Mouse (Mus musculus) liver (tissue): ENCODE data around the gene Vwa3b.
A peak's percentile ranks its signal among the peaks of the same experiment; 100 is the strongest.

Experiments
- DNase-seq: peaks from one replicate; pipeline ENCODE4 v3.0.0-alpha.2; 2020; ENCODE audit warnings: mixed read lengths

Vwa3b gene

GRCm38 (mm10) chr1:37124696-37125349 lies 98.4 kb downstream of the Vwa3b start:
- DNase-seq, result no peak

GRCm38 (mm10) chr1:37130012-37130570 lies 103.7 kb downstream of the Vwa3b start:
- no peak for DNase-seq

GRCm38 (mm10) chr1:37131146-37131545 lies 104.8 kb downstream of the Vwa3b start:
- DNase-seq, result no peak

- no peak for DNase-seq
Measured at GRCm38 (mm10) chr1:37132433-37132832, 106.0 kb downstream of the Vwa3b start.

GRCm38 (mm10) chr1:37145966-37146365 lies 119.6 kb downstream of the Vwa3b start:
- DNase-seq, result peak; percentile 8

- no peak for DNase-seq
Measured at GRCm38 (mm10) chr1:37149866-37150265, 123.5 kb downstream of the Vwa3b start.

GRCm38 (mm10) chr1:37151896-37152295 lies 125.5 kb downstream of the Vwa3b start:
- no peak for DNase-seq

- DNase-seq, result no peak
Measured at GRCm38 (mm10) chr1:37166066-37166465, 139.7 kb downstream of the Vwa3b start.

GRCm38 (mm10) chr1:37167918-37168317 lies 141.5 kb downstream of the Vwa3b start:
- no peak for DNase-seq

GRCm38 (mm10) chr1:37177874-37178273 lies 151.5 kb downstream of the Vwa3b start:
- no peak for DNase-seq

GRCm38 (mm10) chr1:37179852-37180251 lies 153.5 kb downstream of the Vwa3b start:
- no peak for DNase-seq

GRCm38 (mm10) chr1:37187050-37187449 lies 160.7 kb downstream of the Vwa3b start:
- DNase-seq, result no peak

- DNase-seq, result no peak
Measured at GRCm38 (mm10) chr1:37194607-37195006, 168.2 kb downstream of the Vwa3b start.

GRCm38 (mm10) chr1:37201406-37201805 lies 175.0 kb downstream of the Vwa3b start:
- DNase-seq, result no peak

- DNase-seq, result no peak
Measured at GRCm38 (mm10) chr1:37207743-37208142, 181.3 kb downstream of the Vwa3b start.

GRCm38 (mm10) chr1:37212375-37212774 lies 186.0 kb downstream of the Vwa3b start:
- DNase-seq, result no peak

GRCm38 (mm10) chr1:37214144-37214543 lies 187.7 kb downstream of the Vwa3b start, which contains the start of gene Cnga3:
Gene Cnga3 (plus strand): TSS chr1:37214434.
- no peak for DNase-seq

GRCm38 (mm10) chr1:37218386-37218785 lies 192.0 kb downstream of the Vwa3b start:
- peak; percentile 52 for DNase-seq

- no peak for DNase-seq
Measured at GRCm38 (mm10) chr1:37219593-37219992, 193.2 kb downstream of the Vwa3b start.

- DNase-seq, result peak; percentile 14
Measured at GRCm38 (mm10) chr1:37220134-37220907, 193.9 kb downstream of the Vwa3b start.

- DNase-seq, result no peak
Measured at GRCm38 (mm10) chr1:37222002-37222401, 195.6 kb downstream of the Vwa3b start.

GRCm38 (mm10) chr1:37230404-37230803 lies 204.0 kb downstream of the Vwa3b start:
- DNase-seq, result no peak

GRCm38 (mm10) chr1:37231295-37231701 lies 204.9 kb downstream of the Vwa3b start:
- DNase-seq, result no peak
